Mouse (Mus musculus) embryonic facial prominence, embryonic 11.5 days (tissue): ENCODE measurements around the gene Ptk7. TPM values are rescaled to one million over a fixed set of nuclear protein-coding genes. Genes with fewer than 3 reads are reported as not detected.
A peak's percentile ranks its signal among the peaks of the same experiment; 100 is the strongest.

Source experiments
- ATAC-seq: fragments of 200-750 bp; cut with Nextera tagmentation; replicated peaks from 2 replicates; pipeline ENCODE4 v1.8.0; 2017; ENCODE audit warnings: low read depth; ENCODE audit not compliant: insufficient number of reproducible peaks, low FRiP score, low TSS enrichment
- DNase-seq: peaks from one replicate; pipeline ENCODE4 v3.0.0-alpha.2; 2015; ENCODE audit warnings: low spot score
- H3K27ac ChIP-seq: fragments of 300-500 bp; sonication (generic); replicated peaks from 2 replicates; pipeline ENCODE4 v1.5.1; 2014; ENCODE audit warnings: mild to moderate bottlenecking, low read depth, low read length, control low read depth
- H3K27me3 ChIP-seq: fragments of 300-500 bp; sonication (generic); 2 replicates; pipeline ENCODE4 v1.6.1; 2014; ENCODE audit warnings: mild to moderate bottlenecking, low read length, moderate library complexity, mixed read lengths; ENCODE audit not compliant: control insufficient read depth, insufficient read depth
- H3K36me3 ChIP-seq: fragments of 300-500 bp; sonication (generic); replicated peaks from 2 replicates; pipeline ENCODE4 v1.6.1; 2014; ENCODE audit warnings: low read depth, mild to moderate bottlenecking, low read length, moderate library complexity, mixed read lengths; ENCODE audit not compliant: control insufficient read depth, insufficient read depth
- H3K4me1 ChIP-seq: fragments of 300-500 bp; sonication (generic); 2 replicates; pipeline ENCODE4 v1.6.1; 2014; ENCODE audit warnings: low read length, mixed read lengths; ENCODE audit not compliant: control insufficient read depth, insufficient read depth
- H3K4me2 ChIP-seq: fragments of 300-500 bp; sonication (generic); 2 replicates; pipeline ENCODE4 v1.6.1; 2014; ENCODE audit warnings: low read depth, mild to moderate bottlenecking, control low read depth, low read length, moderate library complexity
- H3K4me3 ChIP-seq: fragments of 300-500 bp; sonication (generic); 2 replicates; pipeline ENCODE4 v1.5.1; 2014; ENCODE audit warnings: low read depth, low read length, control low read depth
- H3K9ac ChIP-seq: fragments of 300-500 bp; sonication (generic); replicated peaks from 2 replicates; pipeline ENCODE4 v1.6.1; 2014; ENCODE audit warnings: mild to moderate bottlenecking, control low read depth, low read length
- H3K9me3 ChIP-seq: fragments of 300-500 bp; sonication (generic); replicated peaks from 2 replicates; pipeline ENCODE4 v1.6.1; 2016; ENCODE audit warnings: mild to moderate bottlenecking, low read length, inconsistent platforms, mixed read lengths; ENCODE audit not compliant: control insufficient read depth
- WGBS: fragments of 180-500 bp; shearing (Covaris S2); extraction: QIAGEN DNeasy Blood & Tissue Kit; methylation state at CpG from one replicate; pipeline ENCODE4 v1.1.7; 2014; 5-methylcytosine and 5-hydroxymethylcytosine counted together
- polyA plus RNA-seq: library from polyadenylated mRNA; unstranded; fragments of >200 nt; fragmentation: Nextera tagmentation; extraction: Ambion mirVana; gene quantifications from 2 replicates; pipeline ENCODE4 v1.2.1, GENCODE M21; 2014

Gene Ptk7
- polyA plus RNA-seq, 1 experiment from 2014 or later: 25.7 TPM

GRCm38 (mm10) chr17:46662730-46663129, 33.4 kb upstream of the Ptk7 start:
- Histone ChIP-seq H3K4me1 (no peaks in the 10 kb centered on the region), H3K4me2 (no peak overlapping the region), H3K4me3 (no peak overlapping the region), H3K36me3 (peaks cover 12% of the 10 kb centered on the region), H3K27me3 (no peaks in the 10 kb centered on the region), H3K27ac (no peak overlapping the region), H3K9me3 (no peaks in the 10 kb centered on the region), H3K9ac (no peak overlapping the region)
- DNase-seq (no peak), ATAC-seq (no peak)
- 89% methylated on average over 5 of the region's 5 CpGs for WGBS

- 94% methylated on average over 12 of the region's 12 CpGs for WGBS
Observed at GRCm38 (mm10) chr17:46661981-46662380, 32.7 kb upstream of the Ptk7 start.

GRCm38 (mm10) chr17:46661351-46661750, 32.0 kb upstream of the Ptk7 start:
- no peaks in the 10 kb centered on the region for H3K9me3 ChIP-seq
- WGBS: 91% methylated on average over 9 of the region's 9 CpGs
- ATAC-seq (no peak), DNase-seq (no peak)
- H3K4me2 ChIP-seq: no peak overlapping the region
- H3K27ac ChIP-seq: no peak overlapping the region
- no peak overlapping the region for H3K9ac ChIP-seq
- no peaks in the 10 kb centered on the region for H3K4me1 ChIP-seq
- no peak overlapping the region for H3K4me3 ChIP-seq
- no peaks in the 10 kb centered on the region for H3K27me3 ChIP-seq
- peaks cover 13% of the 10 kb centered on the region for H3K36me3 ChIP-seq

More at GRCm38 (mm10) chr17:46661981-46662380, 32.7 kb upstream of the Ptk7 start:
- ATAC-seq (no peak), DNase-seq (no peak)
- Histone ChIP-seq H3K9me3 (no peaks in the 10 kb centered on the region), H3K9ac (no peak overlapping the region), H3K36me3 (peaks cover 13% of the 10 kb centered on the region), H3K4me1 (no peaks in the 10 kb centered on the region), H3K27me3 (no peaks in the 10 kb centered on the region), H3K27ac (no peak overlapping the region), H3K4me2 (no peak overlapping the region), H3K4me3 (no peak overlapping the region)

GRCm38 (mm10) chr17:46656054-46656453, 26.8 kb upstream of the Ptk7 start:
- Histone ChIP-seq H3K36me3 (peaks cover 23% of the 10 kb centered on the region), H3K4me1 (peaks cover 10% of the 10 kb centered on the region; the same call in 1 of the 2 replicates), H3K9me3 (no peaks in the 10 kb centered on the region), H3K27me3 (no peaks in the 10 kb centered on the region), H3K4me2 (no peak overlapping the region), H3K27ac (no peak overlapping the region), H3K4me3 (no peak overlapping the region), H3K9ac (no peak overlapping the region)
- ATAC-seq (no peak), DNase-seq (no peak)
- WGBS: 84% methylated on average over 6 of the region's 6 CpGs

- Histone ChIP-seq H3K4me2 (peak overlapping the region; percentile 84), H3K27me3 (no peaks in the 10 kb centered on the region), H3K27ac (no peak overlapping the region), H3K4me1 (peaks cover 13% of the 10 kb centered on the region), H3K9me3 (no peaks in the 10 kb centered on the region), H3K4me3 (peak overlapping the region; percentile 68; the same call in 1 of the 2 replicates), H3K9ac (peak overlapping the region; percentile 96), H3K36me3 (peaks cover 10% of the 10 kb centered on the region)
- DNase-seq (no peak), ATAC-seq (no peak)
- WGBS: 70% methylated on average over 20 of the region's 20 CpGs
Observed at GRCm38 (mm10) chr17:46651755-46652547, 22.6 kb upstream of the Ptk7 start.

GRCm38 (mm10) chr17:46651292-46651691, 22.0 kb upstream of the Ptk7 start:
- ATAC-seq (no peak), DNase-seq (no peak)
- Histone ChIP-seq H3K4me2 (peak overlapping the region; percentile 84), H3K4me3 (peak overlapping the region; percentile 68), H3K27ac (peak overlapping the region; percentile 93), H3K36me3 (peaks cover 10% of the 10 kb centered on the region), H3K9ac (peak overlapping the region; percentile 96), H3K4me1 (peaks cover 13% of the 10 kb centered on the region), H3K9me3 (no peaks in the 10 kb centered on the region), H3K27me3 (no peaks in the 10 kb centered on the region)
- WGBS: 75% methylated on average over 17 of the region's 17 CpGs

- ATAC-seq: peak; percentile 91
- H3K27ac ChIP-seq: peak within 1 kb of the TSS; percentile 93
- H3K9ac ChIP-seq: peak within 1 kb of the TSS; percentile 96
- H3K4me3 ChIP-seq: peak within 1 kb of the TSS; percentile 68
- H3K9me3 ChIP-seq: no peaks in the 10 kb centered on the region
- peaks cover 13% of the 10 kb centered on the region for H3K4me1 ChIP-seq
- H3K27me3 ChIP-seq: no peaks in the 10 kb centered on the region
- DNase-seq: peak; percentile 96
- under 1% methylated on average over 48 of the region's 58 CpGs for WGBS
- H3K36me3 ChIP-seq: peaks cover 7% of the 10 kb centered on the region
- H3K4me2 ChIP-seq: peak within 1 kb of the TSS; percentile 84
Observed at GRCm38 (mm10) chr17:46650232-46651031, 21.1 kb upstream of the Ptk7 start, which contains the start of gene Cul7. Cul7 (plus strand) TSS chr17:46650337.
